Mouse (Mus musculus): ENCODE measurements around the gene Gdf11.

DNA sequence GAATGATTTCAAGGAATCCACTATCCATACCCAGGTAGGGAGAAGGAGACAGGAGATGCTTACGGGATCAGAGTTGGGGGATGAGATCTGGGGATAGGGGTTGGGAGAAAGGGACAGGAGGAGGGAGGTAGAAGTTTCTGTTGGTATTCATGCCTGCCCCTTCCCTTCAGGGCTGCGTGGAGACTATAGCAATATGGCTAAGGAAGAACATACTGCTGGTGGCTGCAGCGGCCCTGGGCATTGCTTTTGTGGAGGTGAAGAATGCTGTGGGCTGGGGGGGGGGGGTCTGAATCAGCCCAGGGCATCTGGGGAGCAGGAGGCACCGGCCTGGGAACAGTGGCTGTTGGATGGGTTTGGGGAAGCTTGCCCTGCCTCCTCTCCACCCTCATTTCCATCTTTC, 20.8 kb upstream of the Gdf11 start:
- TF ChIP-seq CTCF (IDR thresholded peaks at IDR 0.05; ENCODE audit: low read depth) = no peak
- TF ChIP-seq EP300 (IDR thresholded peaks at IDR 0.05; ENCODE audit: low read depth) = no peak
